Mouse (Mus musculus) thymus, adult 2 months (tissue): ENCODE data around the gene Stum. TPM values are rescaled to one million over a fixed set of nuclear protein-coding genes. Genes with fewer than 3 reads are reported as not detected.

ENCODE experiments used
- DNase-seq: peaks from one replicate; pipeline ENCODE4 v3.0.0; 2021
- H3K27ac ChIP-seq: fragments of 200-500 bp; 2 replicates; pipeline ENCODE4 v1.5.1; 2012; ENCODE audit warnings: low read length, control low read depth; ENCODE audit not compliant: control insufficient read depth, insufficient read depth
- H3K27me3 ChIP-seq: fragments of 200-500 bp; 2 replicates; pipeline ENCODE4 v1.6.1; 2012; ENCODE audit warnings: mild to moderate bottlenecking, low read length, moderate library complexity, mixed read lengths; ENCODE audit not compliant: control insufficient read depth, insufficient read depth
- H3K36me3 ChIP-seq: fragments of 200-500 bp; 2 replicates; pipeline ENCODE4 v1.6.1; 2012; ENCODE audit warnings: mild to moderate bottlenecking, low read length, moderate library complexity; ENCODE audit not compliant: control insufficient read depth, insufficient read depth
- H3K4me1 ChIP-seq: fragments of 200-500 bp; replicated peaks from 2 replicates; pipeline ENCODE4 v1.6.1; 2012; ENCODE audit warnings: low read length; ENCODE audit not compliant: control insufficient read depth, insufficient read depth
- H3K4me3 ChIP-seq: fragments of 200-500 bp; 2 replicates; pipeline ENCODE4 v1.5.1; 2012; ENCODE audit warnings: mild to moderate bottlenecking, low read length, control low read depth, moderate library complexity; ENCODE audit not compliant: control insufficient read depth, insufficient read depth
- CTCF ChIP-seq: fragments of 200-500 bp; IDR thresholded peaks from 2 replicates; pipeline ENCODE4 v1.5.1; 2012; ENCODE audit warnings: mild to moderate bottlenecking, control low read depth, low read length, moderate library complexity, borderline replicate concordance; ENCODE audit not compliant: control insufficient read depth, poor library complexity, insufficient read depth; ENCODE audit errors: extremely low read depth
- POLR2A ChIP-seq: fragments of 200-500 bp; IDR thresholded peaks from 2 replicates; pipeline ENCODE4 v1.6.1; 2012; ENCODE audit warnings: mild to moderate bottlenecking, low read length, control low read depth, moderate library complexity; ENCODE audit not compliant: control insufficient read depth, poor library complexity, insufficient read depth; ENCODE audit errors: extremely low read depth
- WGBS: fragments of 180-500 bp; shearing (Covaris S2); methylation state at CpG from one replicate; pipeline ENCODE4 v1.1.7; 2018; 5-methylcytosine and 5-hydroxymethylcytosine counted together
- polyA plus RNA-seq: library from polyadenylated mRNA; depleted of rRNA; stranded (reverse); fragments of >200 nt; gene quantifications from 2 replicates; pipeline ENCODE4 v1.2.3, GENCODE M21; 2012

The Stum gene
- polyA plus RNA-seq, 1 experiment: 1.3 TPM

GRCm38 (mm10) chr1:180480325-180480724 is 3.0 kb downstream of the Stum start:
- H3K4me3 ChIP-seq: no peak overlapping the region
- WGBS: 94% methylated on average over 6 of the region's 6 CpGs
- H3K27ac ChIP-seq: no peak overlapping the region
- no peak for DNase-seq
- peaks cover 6% of the 10 kb centered on the region for H3K4me1 ChIP-seq
- peaks cover 11% of the 10 kb centered on the region for H3K27me3 ChIP-seq
- H3K36me3 ChIP-seq: no peaks in the 10 kb centered on the region
- TF ChIP-seq POLR2A (no peak), CTCF (no peak)

GRCm38 (mm10) chr1:180473566-180473965 is 9.7 kb downstream of the Stum start:
- TF ChIP-seq POLR2A (no peak), CTCF (no peak)
- Histone ChIP-seq H3K27ac (no peak overlapping the region), H3K4me1 (no peaks in the 10 kb centered on the region), H3K27me3 (no peaks in the 10 kb centered on the region), H3K4me3 (no peak overlapping the region), H3K36me3 (no peaks in the 10 kb centered on the region)
- DNase-seq: no peak

GRCm38 (mm10) chr1:180468004-180468403 is 15.3 kb downstream of the Stum start:
- no peak overlapping the region for H3K27ac ChIP-seq

GRCm38 (mm10) chr1:180465620-180466019 is 17.7 kb downstream of the Stum start:
- TF ChIP-seq CTCF (no peak), POLR2A (no peak)

More at GRCm38 (mm10) chr1:180468004-180468403, 15.3 kb downstream of the Stum start:
- no peak for DNase-seq
- H3K4me1 ChIP-seq: no peaks in the 10 kb centered on the region
- no peaks in the 10 kb centered on the region for H3K36me3 ChIP-seq
- H3K4me3 ChIP-seq: no peak overlapping the region
- WGBS: 97% methylated on average over 4 of the region's 4 CpGs
- H3K27me3 ChIP-seq: no peaks in the 10 kb centered on the region
- TF ChIP-seq POLR2A: no peak
- no peak for TF ChIP-seq CTCF

GRCm38 (mm10) chr1:180464357-180464756 is 18.9 kb downstream of the Stum start:
- DNase-seq: no peak
- H3K36me3 ChIP-seq: no peaks in the 10 kb centered on the region
- H3K4me1 ChIP-seq: no peaks in the 10 kb centered on the region
- 96% methylated on average over 5 of the region's 5 CpGs for WGBS
- no peak overlapping the region for H3K4me3 ChIP-seq
- H3K27me3 ChIP-seq: no peaks in the 10 kb centered on the region
- TF ChIP-seq CTCF: no peak
- no peak overlapping the region for H3K27ac ChIP-seq

More at GRCm38 (mm10) chr1:180465620-180466019, 17.7 kb downstream of the Stum start:
- Histone ChIP-seq H3K4me3 (no peak overlapping the region), H3K4me1 (no peaks in the 10 kb centered on the region), H3K27me3 (no peaks in the 10 kb centered on the region), H3K27ac (no peak overlapping the region), H3K36me3 (no peaks in the 10 kb centered on the region)
- 85% methylated on average over 5 of the region's 5 CpGs for WGBS
- no peak for DNase-seq

- H3K27ac ChIP-seq: no peak overlapping the region
- WGBS: 90% methylated on average over 5 of the region's 5 CpGs
These were observed 20.3 kb downstream of the Stum start for GRCm38 (mm10) chr1:180462983-180463475.

GRCm38 (mm10) chr1:180462396-180462795 is 20.9 kb downstream of the Stum start:
- no peak overlapping the region for H3K4me3 ChIP-seq
- H3K4me1 ChIP-seq: no peaks in the 10 kb centered on the region
- H3K27me3 ChIP-seq: no peaks in the 10 kb centered on the region
- H3K36me3 ChIP-seq: no peaks in the 10 kb centered on the region
- TF ChIP-seq POLR2A: no peak
- TF ChIP-seq CTCF: no peak
- 93% methylated on average over 5 of the region's 5 CpGs for WGBS
- H3K27ac ChIP-seq: no peak overlapping the region
- DNase-seq: no peak

More at GRCm38 (mm10) chr1:180462983-180463475, 20.3 kb downstream of the Stum start:
- no peak for DNase-seq
- TF ChIP-seq CTCF (no peak), POLR2A (no peak)
- Histone ChIP-seq H3K4me3 (no peak overlapping the region), H3K4me1 (no peaks in the 10 kb centered on the region), H3K36me3 (no peaks in the 10 kb centered on the region), H3K27me3 (no peaks in the 10 kb centered on the region)

- Histone ChIP-seq H3K27ac (no peak overlapping the region), H3K4me3 (no peak overlapping the region), H3K36me3 (no peaks in the 10 kb centered on the region), H3K4me1 (no peaks in the 10 kb centered on the region), H3K27me3 (no peaks in the 10 kb centered on the region)
- TF ChIP-seq POLR2A: no peak
- TF ChIP-seq CTCF: no peak
- WGBS: 85% methylated on average over 5 of the region's 5 CpGs
- no peak for DNase-seq
These were observed 22.6 kb downstream of the Stum start for GRCm38 (mm10) chr1:180460721-180461120.
